Mouse (Mus musculus): ENCODE results near the gene Cacna1d.

Cacna1d gene

GRCm38 (mm10) chr14:30491342-30491741 lies at the start of gene Cacna1d:
Cacna1d (minus strand) TSS chr14:30491455.
- no peak for DNase-seq (ENCODE audit: low spot score)

DNA sequence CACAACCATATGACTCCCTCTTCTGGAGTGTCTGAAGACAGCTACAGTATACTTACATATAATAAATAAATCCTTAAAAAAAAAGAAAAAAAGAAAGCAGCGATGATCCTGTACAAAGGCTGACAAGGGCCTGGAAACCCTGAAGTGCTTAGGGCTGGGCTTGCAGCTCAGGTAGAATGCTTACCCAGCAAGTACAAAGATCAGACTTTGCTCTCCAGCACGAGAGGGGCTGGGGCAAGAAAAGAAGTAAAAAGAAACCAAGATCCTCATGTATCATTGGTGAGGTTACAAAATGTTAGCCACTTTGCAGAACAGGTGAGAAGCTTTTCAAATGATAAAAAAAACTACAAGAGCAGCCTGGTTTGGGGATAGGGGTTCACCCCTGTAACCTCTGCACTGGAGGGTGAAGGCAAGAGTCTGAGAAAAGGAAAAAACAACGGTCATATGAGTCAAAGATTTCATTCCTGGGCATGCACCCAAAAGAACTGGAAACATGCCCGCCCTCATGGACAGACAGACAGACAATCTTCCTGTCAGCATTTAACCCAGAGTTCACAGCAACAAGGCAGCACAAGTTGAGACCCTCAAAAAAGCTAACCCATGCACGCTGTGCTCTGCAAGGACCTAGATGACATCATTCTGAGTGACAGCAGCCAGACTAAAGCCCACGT lies 42.7 kb upstream of the Cacna1d start:
- DNase-seq (ENCODE audit: low spot score), result no peak

DNA sequence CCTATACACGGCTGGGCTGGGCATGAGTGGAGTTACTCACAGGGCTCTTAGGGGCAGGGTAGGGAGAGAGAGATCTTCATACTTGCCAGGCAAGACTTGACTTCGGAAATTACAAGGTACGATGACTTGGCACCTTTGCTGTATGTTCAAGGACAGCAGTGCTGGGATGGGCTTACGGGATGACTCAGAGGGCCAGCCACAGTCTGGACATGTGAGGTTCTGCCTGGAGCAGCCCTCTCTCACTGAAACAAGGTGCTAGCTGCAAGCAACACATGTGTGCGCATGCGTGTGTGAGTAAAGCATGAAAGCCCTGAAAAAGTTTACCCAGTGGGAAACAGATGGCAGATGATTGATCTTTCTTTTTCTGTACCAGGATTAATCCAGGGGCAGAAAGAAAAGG lies 40.6 kb upstream of the Cacna1d start:
- DNase-seq (ENCODE audit: low spot score), result no peak

DNA sequence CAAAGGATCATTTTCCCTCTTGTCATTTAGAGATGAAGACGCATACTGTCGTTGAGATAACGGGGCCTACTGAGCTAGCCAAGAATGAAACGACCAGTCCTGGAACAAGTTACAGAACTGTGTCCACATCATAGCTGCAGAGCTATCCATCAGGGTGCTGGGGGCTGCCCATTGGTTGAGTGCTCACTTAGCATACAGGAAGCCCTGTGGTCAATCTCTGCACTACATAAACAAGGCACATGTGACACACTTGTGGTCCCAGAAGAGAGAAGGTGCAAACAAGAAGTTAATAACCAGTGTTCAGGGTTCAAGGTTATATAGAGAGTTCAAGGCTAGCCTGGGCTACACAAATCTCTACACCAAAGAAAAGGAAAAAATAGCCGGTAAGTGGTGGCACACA lies 40.2 kb upstream of the Cacna1d start:
- no peak for DNase-seq (ENCODE audit: low spot score)

DNA sequence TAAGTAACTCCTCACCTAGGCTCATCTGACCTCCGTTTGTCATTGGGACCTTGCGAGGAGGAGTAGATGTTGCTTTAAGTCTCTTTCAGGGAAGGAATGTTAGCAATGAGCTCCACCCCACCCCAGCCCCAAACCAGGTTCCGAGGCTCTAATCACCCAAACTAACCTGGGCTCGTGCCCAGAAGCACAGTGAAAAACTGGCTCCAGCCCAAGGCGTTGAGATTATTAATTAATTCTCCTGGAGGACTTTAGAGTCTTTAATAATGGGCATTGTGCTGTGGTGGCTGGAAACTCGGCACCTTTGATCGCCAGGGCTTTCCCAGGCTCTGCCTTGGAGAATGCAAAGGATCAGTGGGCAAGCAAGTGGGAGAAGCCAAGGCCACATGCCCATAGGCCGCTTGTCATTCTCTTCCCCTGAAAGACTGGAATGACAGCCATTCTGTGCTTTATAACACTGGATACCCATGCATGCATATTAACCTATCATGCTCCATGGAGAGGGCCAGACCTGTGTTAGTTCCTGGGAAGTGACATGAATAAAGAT lies 39.5 kb upstream of the Cacna1d start:
- DNase-seq (ENCODE audit: low spot score), result peak; percentile 54

GRCm38 (mm10) chr14:30529454-30529853 lies 38.2 kb upstream of the Cacna1d start:
- DNase-seq (ENCODE audit: low spot score), result no peak

GRCm38 (mm10) chr14:30528961-30529360 lies 37.7 kb upstream of the Cacna1d start:
- DNase-seq (ENCODE audit: low spot score), result no peak

- DNase-seq (ENCODE audit: low spot score), result no peak
These were observed 37.1 kb upstream of the Cacna1d start for GRCm38 (mm10) chr14:30528392-30528791.

DNA sequence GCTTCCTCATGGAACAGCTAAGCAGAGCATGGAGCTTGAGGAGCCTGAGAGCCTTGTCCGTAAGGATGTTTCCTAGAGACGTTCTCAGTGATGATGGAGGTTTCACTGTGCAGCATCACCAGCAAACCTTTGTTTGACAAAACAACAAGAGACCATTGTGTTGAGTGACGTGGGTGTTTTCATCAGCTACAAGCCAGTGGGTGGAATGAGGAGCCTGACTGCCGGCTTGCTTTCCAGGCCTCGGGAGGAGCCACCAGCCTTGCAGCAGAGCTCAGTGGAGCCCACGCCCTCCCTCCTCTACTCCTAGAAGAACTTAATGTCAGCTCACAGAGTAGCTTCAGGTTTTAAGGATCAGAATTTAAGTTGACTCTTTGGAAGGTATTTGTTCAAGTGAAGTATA lies 32.1 kb upstream of the Cacna1d start:
- no peak for DNase-seq (ENCODE audit: low spot score)

DNA sequence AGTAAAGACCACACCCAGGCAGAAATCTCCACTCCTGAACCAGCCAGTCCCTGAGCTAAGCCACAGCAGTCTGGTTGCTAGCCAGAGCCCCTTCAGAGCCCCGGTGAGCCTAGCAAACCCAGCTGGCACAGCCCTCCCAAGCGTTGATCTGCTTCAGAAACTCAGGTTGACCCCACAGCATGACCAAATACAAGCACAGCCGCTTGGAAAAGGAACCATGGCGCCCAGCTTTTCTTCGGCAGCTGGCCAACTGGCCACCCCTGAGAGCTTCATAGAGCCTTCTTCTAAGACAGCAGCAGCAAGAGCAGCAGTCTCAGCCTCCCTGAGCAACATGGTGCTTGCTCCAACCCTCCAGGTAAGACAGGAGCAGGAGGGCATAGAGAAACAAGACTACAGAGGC lies 28.1 kb upstream of the Cacna1d start:
- DNase-seq (ENCODE audit: low spot score), result no peak

DNA sequence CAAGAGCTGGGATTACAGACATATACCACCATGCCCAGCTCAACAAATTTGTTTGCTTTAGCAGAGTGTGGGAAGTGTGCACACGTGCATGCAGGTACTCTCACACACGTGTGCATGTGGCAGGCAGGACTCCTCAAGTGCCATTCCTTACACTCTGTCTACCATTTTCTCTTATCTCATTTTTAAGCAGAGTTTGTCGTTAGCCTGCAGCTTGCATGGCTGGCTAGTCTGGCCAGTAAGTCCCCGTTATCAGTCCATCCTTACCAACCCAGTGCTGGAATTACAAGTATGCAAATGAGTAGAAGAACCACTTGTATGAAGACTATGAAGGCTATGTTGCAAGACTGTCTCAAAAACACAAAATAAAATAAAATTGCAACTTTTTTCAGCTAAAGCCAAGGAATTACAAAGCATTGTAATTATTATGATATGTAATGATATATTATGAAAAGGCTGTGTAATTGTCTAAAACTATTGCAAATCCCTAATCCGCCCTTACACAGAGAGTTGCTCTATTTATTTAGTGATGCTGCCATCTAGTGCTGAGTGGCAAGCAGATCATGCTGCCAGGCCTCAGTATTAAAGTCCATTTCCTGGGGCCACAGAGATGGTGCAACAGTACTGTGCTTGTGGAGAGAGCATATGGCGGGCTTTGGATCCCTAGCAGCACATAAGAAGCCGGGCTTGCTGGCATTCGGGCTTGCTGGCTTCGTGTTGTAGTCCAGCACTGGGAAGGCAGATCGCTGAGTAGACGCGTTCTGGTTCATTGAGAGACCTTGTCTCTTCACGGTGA lies 24.9 kb upstream of the Cacna1d start:
- DNase-seq (ENCODE audit: low spot score), result no peak

DNA sequence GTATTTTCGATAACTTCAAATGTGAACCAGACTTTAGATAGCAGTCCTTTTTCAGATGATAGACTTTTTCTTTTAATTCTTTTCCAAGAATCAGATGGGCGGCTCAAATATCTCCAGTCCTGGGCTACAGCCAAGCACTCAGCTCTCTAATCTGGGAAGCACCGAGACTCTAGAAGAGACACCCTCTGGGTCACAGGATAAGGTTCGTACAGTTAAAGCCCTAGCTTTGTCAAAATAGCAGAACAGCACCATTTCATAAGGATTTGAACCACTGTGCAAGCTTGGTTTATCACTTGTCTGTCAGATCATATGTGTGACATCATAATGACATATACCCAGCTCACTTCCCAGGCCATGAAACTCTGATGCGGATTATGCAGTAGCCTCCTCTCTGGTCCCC lies 21.6 kb upstream of the Cacna1d start:
- no peak for DNase-seq (ENCODE audit: low spot score)

DNA sequence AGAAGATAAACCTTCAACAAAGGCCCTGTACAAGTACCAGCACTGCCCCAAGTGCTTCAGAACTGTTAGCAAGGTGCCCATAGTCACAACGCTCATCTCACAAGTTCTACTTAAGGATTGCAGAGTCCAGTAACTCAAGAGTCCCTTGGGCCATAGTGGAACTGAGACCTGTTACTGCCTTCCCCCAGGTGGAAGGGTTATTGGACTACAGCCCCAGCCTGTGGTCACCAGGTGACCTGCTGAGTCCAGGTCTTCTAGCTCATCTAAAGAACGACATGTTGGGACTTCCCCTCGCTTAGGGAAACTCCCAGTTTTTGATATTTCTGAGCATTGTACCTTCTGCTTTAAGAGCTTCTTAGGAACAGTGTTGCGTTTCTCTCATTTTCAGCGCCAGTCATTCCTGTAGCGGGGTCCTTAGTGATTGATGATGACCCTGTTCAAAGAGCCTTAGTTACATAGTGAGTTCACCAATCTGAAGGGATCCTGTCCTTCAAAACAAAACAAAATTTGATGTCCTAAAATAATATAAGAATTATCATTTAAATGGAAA lies 19.0 kb upstream of the Cacna1d start:
- no peak for DNase-seq (ENCODE audit: low spot score)

GRCm38 (mm10) chr14:30504990-30505389 lies 13.7 kb upstream of the Cacna1d start:
- DNase-seq (ENCODE audit: low spot score), result no peak

GRCm38 (mm10) chr14:30498202-30498601 lies 6.9 kb upstream of the Cacna1d start:
- DNase-seq (ENCODE audit: low spot score), result peak; percentile 11

DNA sequence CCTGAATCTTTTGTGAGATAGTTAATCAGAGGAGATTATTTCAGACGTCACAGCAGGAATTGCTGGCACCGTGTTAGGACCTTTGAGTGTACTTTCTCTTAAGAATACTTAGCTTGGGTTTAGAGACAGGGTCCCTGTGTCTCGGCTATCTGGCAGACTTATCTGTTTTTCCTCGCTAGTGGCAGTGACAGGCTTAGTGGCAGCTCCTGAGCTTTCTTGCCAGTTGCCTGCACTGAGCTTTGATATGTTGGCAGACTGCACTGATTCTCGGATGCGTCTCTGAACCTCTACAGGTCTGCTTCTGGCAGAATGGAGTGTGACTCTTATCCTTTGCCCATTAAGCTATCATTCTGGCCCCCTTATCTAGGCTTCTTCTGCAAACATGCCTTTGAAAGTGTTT lies 3.7 kb upstream of the Cacna1d start:
- DNase-seq (ENCODE audit: low spot score), result no peak

- no peak for DNase-seq (ENCODE audit: low spot score)
These were observed 2.0 kb upstream of the Cacna1d start for GRCm38 (mm10) chr14:30493276-30493675.

DNA sequence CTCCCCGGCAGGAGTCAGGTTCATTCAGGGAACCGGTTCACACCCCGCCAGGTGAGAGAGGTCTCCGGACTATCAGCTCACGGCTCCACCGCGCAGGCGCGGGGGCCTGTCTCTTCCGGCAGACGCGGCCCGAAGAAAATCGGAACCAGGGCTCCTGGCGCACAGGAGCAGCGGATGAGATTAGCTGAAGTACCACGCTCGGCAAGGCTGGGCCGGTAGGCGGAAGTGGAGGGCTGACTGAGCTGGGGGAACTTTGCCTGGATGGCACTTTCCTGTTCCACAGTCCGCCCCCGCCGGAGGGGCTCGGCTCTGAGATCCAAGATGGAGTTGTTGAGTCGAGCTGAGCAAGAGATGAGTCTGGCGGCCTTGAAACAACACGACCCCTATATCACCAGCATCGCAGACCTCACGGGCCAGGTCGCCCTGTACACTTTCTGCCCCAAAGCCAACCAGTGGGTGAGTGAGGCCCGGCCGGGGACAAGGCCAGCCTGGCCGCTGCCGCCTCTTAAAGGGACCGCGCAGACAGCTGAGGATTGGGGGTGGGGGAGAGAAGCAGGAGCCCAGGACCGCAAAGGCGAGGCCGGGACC lies 11.8 kb downstream of the Cacna1d start, which contains the start of gene Dcp1a:
Dcp1a (plus strand) TSS at position 175 of the 588 bp plus-strand sequence.
- peak; percentile 93 for DNase-seq (ENCODE audit: low spot score)

GRCm38 (mm10) chr14:30474416-30474815 lies 16.8 kb downstream of the Cacna1d start:
- DNase-seq (ENCODE audit: low spot score), result no peak

GRCm38 (mm10) chr14:30473605-30474004 lies 17.6 kb downstream of the Cacna1d start:
- DNase-seq (ENCODE audit: low spot score), result no peak

DNA sequence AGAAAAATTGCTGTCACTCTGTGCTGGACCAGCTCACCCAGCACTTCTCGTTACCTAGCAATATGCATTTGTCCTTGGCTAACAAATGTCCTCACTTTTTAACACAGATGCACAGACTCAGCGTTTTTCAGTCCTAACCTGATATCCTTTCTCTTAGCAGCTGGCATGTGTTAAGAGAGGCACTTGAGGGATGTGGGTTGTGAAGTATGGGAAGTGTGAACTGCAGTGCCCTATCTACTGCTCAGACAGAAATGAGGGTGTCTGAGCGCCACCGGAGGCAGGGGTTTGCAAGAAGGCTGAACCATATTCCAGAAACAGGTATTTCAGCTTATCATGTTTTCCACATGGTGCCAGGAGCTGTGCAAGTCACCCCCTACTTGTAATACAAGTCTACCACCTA lies 27.9 kb downstream of the Cacna1d start:
- DNase-seq (ENCODE audit: low spot score), result no peak

- peak; percentile 63 for DNase-seq (ENCODE audit: low spot score)
These were observed 31.2 kb downstream of the Cacna1d start for GRCm38 (mm10) chr14:30459891-30460523.

Data from ovary, postnatal 14 days (tissue).